Mouse (Mus musculus) hindbrain, embryonic 11.5 days (tissue): Measurements from ENCODE around the gene Ttc7b. TPM values are rescaled to one million over a fixed set of nuclear protein-coding genes. Genes with fewer than 3 reads are reported as not detected.

Source experiments
- ATAC-seq: fragments of 200-750 bp; cut with Nextera tagmentation; 2 replicates; pipeline ENCODE4 v1.8.0; 2017; ENCODE audit warnings: mild to moderate bottlenecking, moderate TSS enrichment, moderate library complexity; ENCODE audit not compliant: low FRiP score
- DNase-seq: peaks from one replicate; pipeline ENCODE4 v3.0.0-alpha.2; 2015; ENCODE audit warnings: low spot score
- H3K27ac ChIP-seq: fragments of 300-500 bp; sonication (generic); 2 replicates; pipeline ENCODE4 v1.5.1; 2014; ENCODE audit warnings: mild to moderate bottlenecking, low read depth, low read length
- H3K27me3 ChIP-seq: fragments of 300-500 bp; sonication (generic); 2 replicates; pipeline ENCODE4 v1.6.1; 2014; ENCODE audit warnings: mild to moderate bottlenecking, low read length, moderate library complexity, mixed read lengths; ENCODE audit not compliant: control insufficient read depth, insufficient read depth
- H3K36me3 ChIP-seq: fragments of 300-500 bp; sonication (generic); 2 replicates; pipeline ENCODE4 v1.6.1; 2014; ENCODE audit warnings: mild to moderate bottlenecking, low read length, moderate library complexity, mixed read lengths; ENCODE audit not compliant: control insufficient read depth, insufficient read depth
- H3K4me1 ChIP-seq: fragments of 300-500 bp; sonication (generic); replicated peaks from 2 replicates; pipeline ENCODE4 v1.6.1; 2014; ENCODE audit warnings: low read length, mixed read lengths; ENCODE audit not compliant: control insufficient read depth, insufficient read depth
- H3K4me2 ChIP-seq: fragments of 300-500 bp; sonication (generic); replicated peaks from 2 replicates; pipeline ENCODE4 v1.6.1; 2014; ENCODE audit warnings: mild to moderate bottlenecking, low read depth, low read length
- H3K4me3 ChIP-seq: fragments of 300-500 bp; sonication (generic); 2 replicates; pipeline ENCODE4 v1.5.1; 2014; ENCODE audit warnings: low read depth, low read length
- H3K9ac ChIP-seq: fragments of 300-500 bp; sonication (generic); 2 replicates; pipeline ENCODE4 v1.6.1; 2014; ENCODE audit warnings: low read depth, low read length
- H3K9me3 ChIP-seq: fragments of 300-500 bp; sonication (generic); 2 replicates; pipeline ENCODE4 v1.6.1; 2016; ENCODE audit warnings: low read length; ENCODE audit not compliant: control insufficient read depth
- WGBS: fragments of 180-500 bp; shearing (Covaris S2); extraction: QIAGEN DNeasy Blood & Tissue Kit; methylation state at CpG from one replicate; pipeline ENCODE4 v1.1.7; 2014; 5-methylcytosine and 5-hydroxymethylcytosine counted together
- polyA plus RNA-seq: library from polyadenylated mRNA; unstranded; fragments of >200 nt; fragmentation: Nextera tagmentation; extraction: Ambion mirVana; gene quantifications from 2 replicates; pipeline ENCODE4 v1.2.1, GENCODE M21; 2014

Ttc7b gene
- polyA plus RNA-seq, 1 experiment from 2014 or later, result 7.1 TPM

GRCm38 (mm10) chr12:100358040-100358620 is 162.5 kb downstream of the Ttc7b start:
- no peaks in the 10 kb centered on the region for H3K4me1 ChIP-seq
- H3K36me3 ChIP-seq, result no peaks in the 10 kb centered on the region
- DNase-seq (no peak), ATAC-seq (no peak)
- no peak overlapping the region for H3K4me2 ChIP-seq
- no peaks in the 10 kb centered on the region for H3K9me3 ChIP-seq
- no peaks in the 10 kb centered on the region for H3K27me3 ChIP-seq
- H3K9ac ChIP-seq, result no peak overlapping the region
- no peak overlapping the region for H3K4me3 ChIP-seq
- 71% methylated on average over 5 of the region's 6 CpGs for WGBS
- H3K27ac ChIP-seq, result no peak overlapping the region

- DNase-seq, result no peak
- Histone ChIP-seq H3K9ac (no peak overlapping the region), H3K27ac (no peak overlapping the region), H3K36me3 (no peaks in the 10 kb centered on the region), H3K4me3 (no peak overlapping the region), H3K9me3 (no peaks in the 10 kb centered on the region), H3K27me3 (no peaks in the 10 kb centered on the region), H3K4me1 (no peaks in the 10 kb centered on the region), H3K4me2 (no peak overlapping the region)
- no peak for ATAC-seq
- 94% methylated on average over 7 of the region's 7 CpGs for WGBS
Observed at GRCm38 (mm10) chr12:100356407-100356806, 164.2 kb downstream of the Ttc7b start.

DNA sequence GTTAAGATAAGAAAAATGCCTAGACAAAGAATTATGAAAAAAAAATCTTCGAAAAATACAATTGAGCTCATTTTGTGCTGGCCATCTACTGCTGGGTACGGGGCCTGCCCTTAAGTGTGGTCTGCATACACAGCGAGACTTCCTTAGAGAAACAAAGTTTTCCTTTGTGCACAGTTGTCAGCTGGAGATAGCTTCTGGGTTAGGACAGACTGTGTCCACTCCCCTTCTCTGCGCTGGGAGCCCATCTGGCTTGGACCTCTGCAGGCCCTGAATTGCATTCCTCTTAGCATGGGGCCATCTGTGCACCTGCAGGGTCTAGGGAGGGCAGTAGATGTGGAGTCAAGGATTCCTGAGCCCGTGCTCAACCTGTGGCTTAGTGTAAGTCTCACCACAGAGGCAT is 165.1 kb downstream of the Ttc7b start:
- no peaks in the 10 kb centered on the region for H3K9me3 ChIP-seq
- no peaks in the 10 kb centered on the region for H3K36me3 ChIP-seq
- no peak overlapping the region for H3K4me3 ChIP-seq
- no peaks in the 10 kb centered on the region for H3K27me3 ChIP-seq
- H3K4me1 ChIP-seq, result no peaks in the 10 kb centered on the region
- H3K9ac ChIP-seq, result no peak overlapping the region
- DNase-seq (no peak), ATAC-seq (no peak)
- no peak overlapping the region for H3K4me2 ChIP-seq
- no peak overlapping the region for H3K27ac ChIP-seq
- 67% methylated on average over 5 of the region's 5 CpGs for WGBS

GRCm38 (mm10) chr12:100353954-100354353 is 166.7 kb downstream of the Ttc7b start:
- ATAC-seq (no peak), DNase-seq (no peak)
- H3K4me2 ChIP-seq, result no peak overlapping the region
- WGBS, result 88% methylated on average over 7 of the region's 7 CpGs
- H3K27ac ChIP-seq, result no peak overlapping the region
- no peaks in the 10 kb centered on the region for H3K36me3 ChIP-seq
- H3K27me3 ChIP-seq, result no peaks in the 10 kb centered on the region
- no peaks in the 10 kb centered on the region for H3K4me1 ChIP-seq
- H3K9me3 ChIP-seq, result no peaks in the 10 kb centered on the region
- H3K9ac ChIP-seq, result no peak overlapping the region
- no peak overlapping the region for H3K4me3 ChIP-seq

DNA sequence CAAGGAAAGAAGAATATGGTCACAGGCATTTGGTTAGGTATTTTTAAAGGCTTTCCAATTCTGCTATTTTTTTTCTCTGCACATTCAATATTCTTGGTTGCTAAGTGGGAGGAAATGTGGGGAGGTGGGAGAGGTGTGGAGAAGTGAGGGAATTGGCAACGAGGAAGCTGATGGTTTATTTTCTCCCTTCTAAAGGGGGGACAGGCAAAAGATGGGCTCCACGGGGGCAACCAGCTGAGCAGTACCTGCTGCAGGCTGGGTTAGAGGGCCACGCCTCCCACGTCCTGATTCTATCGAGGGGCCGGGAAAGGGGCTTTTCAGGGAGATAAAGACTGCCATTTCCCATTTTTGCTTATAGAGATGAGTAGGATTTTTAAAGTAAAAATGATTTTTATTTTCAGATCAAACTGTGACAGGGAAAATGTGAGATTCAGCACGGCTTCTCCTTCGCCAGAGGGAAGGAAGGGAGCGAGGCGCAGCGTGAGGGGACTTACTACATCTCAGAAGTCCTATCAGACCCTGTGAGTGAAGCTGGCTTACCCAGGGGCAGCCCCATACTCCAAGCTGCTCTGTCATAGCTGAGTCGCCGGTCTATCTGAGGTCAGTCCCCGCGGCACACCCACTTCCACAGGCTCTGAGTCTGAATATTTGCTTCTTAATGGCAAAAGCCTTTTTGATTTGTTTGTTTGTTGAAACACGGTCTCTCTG is 167.4 kb downstream of the Ttc7b start:
- WGBS, result 85% methylated on average over 16 of the region's 16 CpGs
- H3K4me1 ChIP-seq, result no peaks in the 10 kb centered on the region
- H3K4me2 ChIP-seq, result no peak overlapping the region
- no peak for ATAC-seq
- H3K27ac ChIP-seq, result no peak overlapping the region
- no peak overlapping the region for H3K9ac ChIP-seq
- H3K27me3 ChIP-seq, result no peaks in the 10 kb centered on the region
- H3K9me3 ChIP-seq, result no peaks in the 10 kb centered on the region
- DNase-seq, result no peak
- no peaks in the 10 kb centered on the region for H3K36me3 ChIP-seq
- H3K4me3 ChIP-seq, result no peak overlapping the region

DNA sequence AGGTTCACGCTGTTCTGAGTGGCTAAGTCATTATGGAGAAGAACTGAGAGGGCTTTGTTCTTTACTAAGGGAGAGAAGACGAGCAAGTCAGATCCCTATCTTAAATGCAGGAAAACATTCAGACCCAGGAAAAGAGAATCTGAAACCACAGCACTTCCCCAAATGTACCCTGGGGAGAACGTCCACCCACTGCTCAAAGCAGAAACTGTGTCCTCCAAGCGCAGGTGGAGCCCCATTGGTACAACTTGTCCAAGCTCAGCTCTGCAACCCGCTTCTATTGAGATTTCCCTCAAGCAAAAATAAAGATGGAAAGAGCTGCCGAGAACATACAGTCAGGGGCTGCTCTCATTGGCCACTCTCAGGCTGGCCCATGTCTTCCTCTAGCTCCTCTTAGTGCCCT is 168.5 kb downstream of the Ttc7b start:
- no peak overlapping the region for H3K9ac ChIP-seq
- H3K4me2 ChIP-seq, result no peak overlapping the region
- ATAC-seq (no peak), DNase-seq (no peak)
- no peaks in the 10 kb centered on the region for H3K27me3 ChIP-seq
- no peak overlapping the region for H3K4me3 ChIP-seq
- H3K36me3 ChIP-seq, result no peaks in the 10 kb centered on the region
- H3K9me3 ChIP-seq, result no peaks in the 10 kb centered on the region
- H3K4me1 ChIP-seq, result no peaks in the 10 kb centered on the region
- 90% methylated on average over 6 of the region's 6 CpGs for WGBS
- no peak overlapping the region for H3K27ac ChIP-seq

GRCm38 (mm10) chr12:100343554-100343953 is 177.1 kb downstream of the Ttc7b start:
- ATAC-seq (no peak), DNase-seq (no peak)
- Histone ChIP-seq H3K36me3 (no peaks in the 10 kb centered on the region), H3K4me1 (no peaks in the 10 kb centered on the region), H3K9ac (no peak overlapping the region), H3K4me3 (no peak overlapping the region), H3K4me2 (no peak overlapping the region), H3K9me3 (no peaks in the 10 kb centered on the region), H3K27me3 (no peaks in the 10 kb centered on the region; the same call in 1 of the 2 replicates), H3K27ac (no peak overlapping the region)
- WGBS, result 70% methylated on average over 6 of the region's 6 CpGs

- Histone ChIP-seq H3K9me3 (no peaks in the 10 kb centered on the region), H3K9ac (no peak overlapping the region), H3K4me3 (no peak overlapping the region), H3K4me2 (no peak overlapping the region), H3K27me3 (no peaks in the 10 kb centered on the region; the same call in 1 of the 2 replicates), H3K36me3 (no peaks in the 10 kb centered on the region), H3K4me1 (no peaks in the 10 kb centered on the region), H3K27ac (no peak overlapping the region)
- peak; percentile 15 for DNase-seq
- ATAC-seq, result no peak
- 58% methylated on average over 7 of the region's 7 CpGs for WGBS
Observed at GRCm38 (mm10) chr12:100341614-100342013, 179.0 kb downstream of the Ttc7b start.

GRCm38 (mm10) chr12:100340901-100341460 is 179.6 kb downstream of the Ttc7b start:
- Histone ChIP-seq H3K4me2 (no peak overlapping the region), H3K4me3 (no peak overlapping the region), H3K9ac (no peak overlapping the region), H3K27me3 (no peaks in the 10 kb centered on the region; the same call in 1 of the 2 replicates), H3K9me3 (no peaks in the 10 kb centered on the region), H3K27ac (0 out of 2 replicates have a peak overlapping the region, but pooled peaks have one; percentile 3), H3K36me3 (no peaks in the 10 kb centered on the region), H3K4me1 (no peaks in the 10 kb centered on the region)
- ATAC-seq, result no peak
- WGBS, result 87% methylated on average over 7 of the region's 7 CpGs
- DNase-seq, result no peak
